Mouse (Mus musculus) forebrain, postnatal 0 days (tissue): ENCODE results near the gene Lyst. TPM values are rescaled to one million over a fixed set of nuclear protein-coding genes. Genes with fewer than 3 reads are reported as not detected.

Experiments
- ATAC-seq: fragments of 200-750 bp; cut with Nextera tagmentation; 2 replicates; pipeline ENCODE4 v1.8.0; 2017; ENCODE audit warnings: mild to moderate bottlenecking, moderate library complexity
- DNase-seq: peaks from one replicate; pipeline ENCODE4 v3.0.0-alpha.2; 2015
- H3K27ac ChIP-seq: fragments of 300-500 bp; sonication (generic); 2 replicates; pipeline ENCODE4 v1.5.1; 2014; ENCODE audit warnings: low read depth, mild to moderate bottlenecking, antibody characterized with exemption, low read length, moderate library complexity, mixed read lengths
- H3K27me3 ChIP-seq: fragments of 300-500 bp; sonication (generic); 2 replicates; pipeline ENCODE4 v1.6.1; 2014; ENCODE audit warnings: mild to moderate bottlenecking, low read length, mixed read lengths; ENCODE audit not compliant: insufficient read depth
- H3K36me3 ChIP-seq: fragments of 300-500 bp; sonication (generic); 2 replicates; pipeline ENCODE4 v1.6.1; 2014; ENCODE audit warnings: mild to moderate bottlenecking, moderate library complexity; ENCODE audit not compliant: insufficient read depth
- H3K4me1 ChIP-seq: fragments of 300-500 bp; sonication (generic); 2 replicates; pipeline ENCODE4 v1.6.1; 2014; ENCODE audit warnings: antibody characterized with exemption; ENCODE audit not compliant: insufficient read depth
- H3K4me2 ChIP-seq: fragments of 300-500 bp; sonication (generic); 2 replicates; pipeline ENCODE4 v1.6.1; 2014; ENCODE audit warnings: low read depth, mild to moderate bottlenecking, moderate library complexity
- H3K4me3 ChIP-seq: fragments of 300-500 bp; sonication (generic); 2 replicates; pipeline ENCODE4 v1.5.1; 2014; ENCODE audit warnings: low read depth, low read length, mixed read lengths
- H3K9ac ChIP-seq: fragments of 300-500 bp; sonication (generic); 2 replicates; pipeline ENCODE4 v1.6.1; 2014; ENCODE audit warnings: mild to moderate bottlenecking
- H3K9me3 ChIP-seq: fragments of 300-500 bp; sonication (generic); 2 replicates; pipeline ENCODE4 v1.6.1; 2016; ENCODE audit warnings: low read length
- CTCF ChIP-seq: sonication (generic); IDR thresholded peaks from 2 replicates; pipeline ENCODE4 v1.5.1; 2016; ENCODE audit warnings: antibody characterized with exemption, control low read depth, low read depth
- WGBS: fragments of 180-500 bp; shearing (Covaris S2); extraction: QIAGEN DNeasy Blood & Tissue Kit; methylation state at CpG from one replicate; pipeline ENCODE4 v1.1.7; 2014; 5-methylcytosine and 5-hydroxymethylcytosine counted together
- polyA plus RNA-seq: library from polyadenylated mRNA; unstranded; fragments of >200 nt; fragmentation: Nextera tagmentation; extraction: Ambion mirVana; gene quantifications from 2 replicates; pipeline ENCODE4 v1.2.1, GENCODE M21; 2015
- total RNA-seq: library from RNA; depleted of rRNA; stranded (reverse); fragments of >200 nt; gene quantifications from 2 replicates; pipeline ENCODE4 v1.2.3, GENCODE M21; 2014; rRNA removed

Gene Lyst
- total and polyA plus RNA-seq, 2 experiments from 2014 or later = 3.5 to 14.2 TPM

DNA sequence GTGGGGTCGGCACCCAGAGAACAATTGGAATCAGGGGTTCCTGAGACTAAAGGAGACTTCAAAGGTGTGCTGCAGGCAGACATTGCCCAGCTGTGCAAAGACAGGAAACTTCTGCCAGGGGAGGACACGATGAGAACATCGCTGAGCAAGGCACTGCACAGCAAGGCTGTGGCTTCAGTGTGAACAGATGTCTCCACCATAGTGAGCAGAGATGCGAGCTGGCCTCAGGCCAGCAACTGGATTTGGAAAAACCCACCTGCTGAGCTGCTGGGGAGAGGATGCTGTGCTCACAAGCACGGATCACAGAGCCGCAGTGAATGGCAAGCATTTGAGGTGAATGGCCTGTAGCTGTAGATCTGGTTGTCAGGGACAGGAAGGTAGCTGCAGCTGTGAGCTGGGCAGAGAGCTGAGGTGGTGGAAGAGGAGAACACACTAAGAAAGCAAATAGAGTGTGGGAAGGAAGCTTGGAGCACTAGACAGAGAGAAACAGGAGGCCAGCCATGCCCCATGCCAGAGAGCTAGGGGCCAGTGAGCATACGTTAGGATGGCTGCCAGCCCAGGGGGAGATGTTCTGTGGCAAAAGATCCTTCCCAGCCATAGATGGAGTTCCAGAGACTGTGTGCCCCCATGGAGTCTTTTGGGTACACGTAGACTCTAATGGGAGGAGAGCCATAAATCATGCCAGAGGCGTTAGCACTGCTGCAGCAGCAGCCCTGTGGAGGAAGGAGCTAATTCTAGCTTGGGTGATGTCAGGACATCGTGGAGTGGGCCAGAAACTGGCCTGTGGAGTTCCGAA is 218.3 kb downstream of the Lyst start:
- Histone ChIP-seq H3K27ac (no peak overlapping the region), H3K36me3 (no peaks in the 10 kb centered on the region), H3K4me1 (no peaks in the 10 kb centered on the region), H3K9ac (no peak overlapping the region), H3K4me3 (no peak overlapping the region), H3K27me3 (no peaks in the 10 kb centered on the region), H3K9me3 (no peaks in the 10 kb centered on the region), H3K4me2 (no peak overlapping the region)
- no peak for TF ChIP-seq CTCF
- WGBS = 35% methylated on average over 11 of the region's 11 CpGs
- ATAC-seq (peak; percentile 67), DNase-seq (peak; percentile 43)

DNA sequence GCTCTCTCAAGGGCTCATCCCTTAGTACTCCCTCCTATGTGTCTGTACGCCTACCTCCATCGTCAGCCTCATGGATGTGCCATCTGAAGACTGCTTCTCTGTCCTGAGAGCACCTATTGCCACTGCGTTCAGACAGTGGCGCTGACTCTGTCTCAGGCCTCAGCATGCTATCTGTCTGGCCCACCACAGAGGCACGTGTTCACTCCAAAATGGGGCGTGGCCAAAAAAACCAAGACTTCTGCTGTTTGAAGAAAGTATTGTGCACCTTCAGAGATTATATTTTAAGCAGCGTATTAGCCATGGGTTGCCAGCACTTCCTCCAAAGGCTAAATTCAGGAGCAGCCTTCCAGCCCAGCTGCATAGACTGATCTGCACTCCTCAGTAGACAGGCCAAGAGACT is 220.7 kb downstream of the Lyst start:
- ATAC-seq (no peak), DNase-seq (no peak)
- TF ChIP-seq CTCF = no peak
- no peaks in the 10 kb centered on the region for H3K36me3 ChIP-seq
- no peaks in the 10 kb centered on the region for H3K4me1 ChIP-seq
- no peak overlapping the region for H3K4me3 ChIP-seq
- no peak overlapping the region for H3K9ac ChIP-seq
- 85% methylated on average over 7 of the region's 7 CpGs for WGBS
- H3K27ac ChIP-seq = no peak overlapping the region
- H3K4me2 ChIP-seq = no peak overlapping the region
- no peaks in the 10 kb centered on the region for H3K27me3 ChIP-seq
- no peaks in the 10 kb centered on the region for H3K9me3 ChIP-seq

DNA sequence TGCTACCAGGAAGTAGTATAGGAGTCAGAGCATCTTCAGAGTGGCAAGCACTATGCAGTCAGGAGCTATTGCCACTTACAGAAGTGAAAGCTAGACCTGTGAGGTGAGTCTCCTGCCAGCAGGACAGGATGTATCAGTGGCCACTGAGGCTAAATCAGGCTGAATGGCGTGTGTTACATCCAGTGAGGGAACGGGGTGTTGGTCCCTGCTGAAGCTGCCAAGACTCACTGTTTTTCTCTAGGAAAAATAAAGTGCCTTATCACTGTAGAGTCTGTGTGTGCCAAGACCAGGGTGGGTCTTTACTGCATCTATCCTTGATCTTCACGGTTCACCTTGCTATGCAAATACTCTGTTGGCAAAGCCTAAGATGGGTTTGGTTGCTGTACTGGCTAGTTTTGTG is 228.5 kb downstream of the Lyst start:
- DNase-seq = no peak
- TF ChIP-seq CTCF = no peak
- no peak for ATAC-seq

DNA sequence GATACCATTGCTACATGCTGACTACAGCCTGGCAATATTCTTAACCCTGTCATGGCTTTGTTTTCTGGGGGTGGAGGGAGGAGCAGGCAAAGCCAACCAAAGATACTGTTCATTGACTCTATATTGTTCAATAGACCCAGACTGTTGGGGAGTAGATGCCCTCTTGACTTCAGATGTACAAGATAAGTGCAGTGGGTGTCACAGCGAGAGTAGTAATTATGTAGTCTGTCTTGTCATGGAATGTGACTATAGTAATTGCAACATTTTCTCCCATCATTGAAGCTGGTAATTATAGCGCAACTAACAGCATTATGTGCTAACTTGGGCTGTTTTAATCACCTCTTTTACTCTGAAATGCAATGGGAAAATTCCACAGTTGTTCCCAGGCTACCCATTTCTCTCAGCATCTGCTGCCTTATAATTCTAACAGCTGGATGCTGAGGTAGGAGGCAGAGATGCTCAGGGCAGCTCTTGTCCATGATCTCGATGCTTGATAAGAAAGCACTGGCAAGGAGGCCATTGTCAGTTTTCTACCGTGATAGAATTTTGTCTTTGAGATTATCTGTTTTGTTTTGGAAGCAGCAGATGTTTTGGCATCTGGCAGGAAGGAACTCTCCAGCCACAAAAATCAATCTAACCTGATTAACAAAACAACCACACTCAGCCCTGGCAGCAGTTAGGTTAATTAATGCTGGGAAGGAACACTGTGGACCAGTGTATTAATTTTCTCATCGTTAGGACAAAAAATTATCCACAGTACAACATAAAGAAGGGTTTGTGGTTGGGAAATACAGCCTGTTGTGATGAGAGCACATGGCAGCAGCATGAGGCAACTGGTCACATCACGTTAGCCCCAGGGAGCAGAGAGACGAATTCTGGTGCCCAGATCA is 230.3 kb downstream of the Lyst start:
- no peaks in the 10 kb centered on the region for H3K36me3 ChIP-seq
- no peak overlapping the region for H3K4me2 ChIP-seq
- WGBS = 45% methylated on average over 7 of the region's 7 CpGs
- H3K9ac ChIP-seq = no peak overlapping the region
- H3K4me3 ChIP-seq = no peak overlapping the region
- peak; percentile 93 for ATAC-seq
- no peaks in the 10 kb centered on the region for H3K4me1 ChIP-seq
- no peaks in the 10 kb centered on the region for H3K27me3 ChIP-seq
- peak; percentile 22 for DNase-seq
- no peak overlapping the region for H3K27ac ChIP-seq
- no peak for TF ChIP-seq CTCF
- no peaks in the 10 kb centered on the region for H3K9me3 ChIP-seq

More for the DNA sequence above, 228.5 kb downstream of the Lyst start:
- Histone ChIP-seq H3K4me3 (no peak overlapping the region), H3K27me3 (no peaks in the 10 kb centered on the region), H3K4me1 (no peaks in the 10 kb centered on the region), H3K4me2 (no peak overlapping the region), H3K9ac (no peak overlapping the region), H3K36me3 (no peaks in the 10 kb centered on the region), H3K27ac (no peak overlapping the region), H3K9me3 (no peaks in the 10 kb centered on the region)
- 88% methylated on average over 3 of the region's 3 CpGs for WGBS

DNA sequence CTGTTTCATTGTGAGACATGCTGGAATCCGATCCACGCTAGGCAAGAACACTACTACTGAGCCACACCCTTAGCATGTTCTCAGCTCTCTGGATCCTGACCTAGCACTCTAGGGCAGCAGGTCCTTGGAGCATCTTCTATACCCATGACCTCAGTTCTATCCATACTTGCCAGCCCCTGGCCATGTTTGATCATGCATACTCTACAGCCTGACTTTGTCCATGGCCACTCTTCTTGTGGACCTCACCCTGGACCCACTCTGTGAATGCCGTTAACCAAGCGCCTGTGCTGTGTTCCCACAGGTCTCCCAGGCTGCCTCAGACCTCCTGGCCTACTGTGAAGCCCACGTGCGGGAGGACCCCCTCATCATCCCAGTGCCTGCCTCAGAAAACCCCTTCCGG is 234.7 kb downstream of the Lyst start:
- ATAC-seq (no peak), DNase-seq (no peak)
- no peak overlapping the region for H3K9ac ChIP-seq
- no peak for TF ChIP-seq CTCF
- H3K4me2 ChIP-seq = no peak overlapping the region
- H3K9me3 ChIP-seq = no peaks in the 10 kb centered on the region
- no peaks in the 10 kb centered on the region for H3K4me1 ChIP-seq
- H3K27ac ChIP-seq = no peak overlapping the region
- WGBS = 90% methylated on average over 7 of the region's 7 CpGs
- H3K27me3 ChIP-seq = no peaks in the 10 kb centered on the region
- no peak overlapping the region for H3K4me3 ChIP-seq
- no peaks in the 10 kb centered on the region for H3K36me3 ChIP-seq

DNA sequence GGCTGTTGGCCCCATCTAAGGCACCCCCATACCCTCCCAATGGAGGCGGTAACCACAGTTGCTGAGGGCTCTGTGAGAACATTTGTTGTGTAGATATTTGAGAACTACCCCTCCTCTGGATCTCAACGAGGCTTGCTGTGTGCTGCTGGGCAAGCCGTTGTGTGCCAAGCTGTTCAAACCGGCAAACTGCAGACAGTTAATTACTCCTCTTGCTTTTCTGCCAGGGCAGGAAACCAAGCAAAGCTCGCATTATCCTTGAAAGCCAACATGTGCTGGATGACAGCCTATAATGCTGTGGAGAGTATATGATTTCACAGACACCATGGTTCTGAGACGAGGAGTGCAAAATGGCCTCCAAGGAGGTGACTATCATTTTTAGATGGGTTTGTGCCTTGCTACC is 236.3 kb downstream of the Lyst start:
- Histone ChIP-seq H3K9me3 (no peaks in the 10 kb centered on the region), H3K4me3 (no peak overlapping the region), H3K27ac (no peak overlapping the region), H3K4me2 (no peak overlapping the region), H3K36me3 (no peaks in the 10 kb centered on the region), H3K9ac (no peak overlapping the region), H3K4me1 (no peaks in the 10 kb centered on the region), H3K27me3 (no peaks in the 10 kb centered on the region)
- DNase-seq = peak; percentile 30
- 55% methylated on average over 6 of the region's 6 CpGs for WGBS
- peak; percentile 60 for ATAC-seq
- no peak for TF ChIP-seq CTCF

DNA sequence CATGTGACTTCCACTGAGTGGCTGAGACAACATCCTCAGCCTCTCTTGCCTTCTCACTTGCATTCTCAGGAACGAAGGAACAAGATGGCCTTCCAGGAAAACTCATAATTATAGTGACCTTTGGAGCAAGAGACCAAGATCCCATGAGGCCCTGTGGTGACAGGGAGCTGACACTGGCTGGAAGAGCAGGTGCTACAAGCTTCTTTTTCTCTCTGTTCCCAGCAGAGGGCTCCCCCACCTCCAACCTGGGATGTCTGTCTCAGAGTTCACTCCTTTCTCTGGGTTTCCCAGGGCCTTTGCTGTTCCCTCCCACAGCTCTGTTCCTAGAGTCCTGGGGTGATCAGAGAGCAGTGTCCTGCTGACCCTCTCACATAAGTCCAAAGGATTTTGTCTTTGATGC is 237.9 kb downstream of the Lyst start:
- TF ChIP-seq CTCF = no peak
- DNase-seq (no peak), ATAC-seq (no peak)
- H3K4me2 ChIP-seq = no peak overlapping the region
- no peaks in the 10 kb centered on the region for H3K36me3 ChIP-seq
- no peaks in the 10 kb centered on the region for H3K27me3 ChIP-seq
- no peaks in the 10 kb centered on the region for H3K9me3 ChIP-seq
- 59% methylated on average over 1 of the region's 1 CpGs for WGBS
- H3K27ac ChIP-seq = no peak overlapping the region
- no peak overlapping the region for H3K4me3 ChIP-seq
- H3K4me1 ChIP-seq = no peaks in the 10 kb centered on the region
- H3K9ac ChIP-seq = no peak overlapping the region

Other genes with a start within 250 kb of the Lyst start
- gene Gpr137b, start 196.4 kb upstream of the Lyst start, total RNA-seq = 13.6 and 18.3 TPM in 2 replicates
- 14.1 and 16.4 TPM in 2 replicates for gene Gpr137b, start 196.4 kb upstream of the Lyst start, polyA plus RNA-seq
- gene Nid1, start 152.8 kb upstream of the Lyst start, total RNA-seq = 28.8 and 53.5 TPM in 2 replicates
- gene Nid1, start 152.8 kb upstream of the Lyst start, polyA plus RNA-seq = 18.1 and 21.6 TPM in 2 replicates
- gene Gng4, start 193.7 kb downstream of the Lyst start, total RNA-seq = 88.4 and 114 TPM in 2 replicates
- 71.2 and 91.4 TPM in 2 replicates for gene Gng4, start 193.7 kb downstream of the Lyst start, polyA plus RNA-seq